Mouse (Mus musculus): ENCODE results near the gene Ccdc148.

The Ccdc148 gene

GRCm38 (mm10) chr2:59178960-59179359 is 18.5 kb upstream of the Ccdc148 start:
- in situ Hi-C loops (cut with MboI, MseI), result no loop called here

DNA sequence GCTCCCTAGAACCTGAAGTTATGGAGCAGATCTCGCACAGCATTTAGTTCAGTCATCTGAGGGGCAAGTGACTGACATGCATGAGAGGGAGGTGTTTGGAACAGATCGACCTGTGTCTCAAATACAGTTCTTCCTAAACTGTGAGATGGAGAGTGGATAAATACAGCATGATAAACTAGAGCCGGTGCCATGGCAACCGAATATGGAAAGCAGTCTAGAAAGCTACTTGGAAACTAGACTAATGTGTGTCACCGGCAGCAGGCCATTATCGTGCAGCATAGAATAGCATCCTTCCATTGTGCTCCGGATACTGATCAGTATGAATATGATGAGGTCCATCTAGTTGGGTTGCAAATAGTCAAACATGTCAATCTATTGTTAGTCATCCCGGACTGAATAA is 17.7 kb upstream of the Ccdc148 start:
- in situ Hi-C loops (cut with MboI, MseI), result no loop called here

DNA sequence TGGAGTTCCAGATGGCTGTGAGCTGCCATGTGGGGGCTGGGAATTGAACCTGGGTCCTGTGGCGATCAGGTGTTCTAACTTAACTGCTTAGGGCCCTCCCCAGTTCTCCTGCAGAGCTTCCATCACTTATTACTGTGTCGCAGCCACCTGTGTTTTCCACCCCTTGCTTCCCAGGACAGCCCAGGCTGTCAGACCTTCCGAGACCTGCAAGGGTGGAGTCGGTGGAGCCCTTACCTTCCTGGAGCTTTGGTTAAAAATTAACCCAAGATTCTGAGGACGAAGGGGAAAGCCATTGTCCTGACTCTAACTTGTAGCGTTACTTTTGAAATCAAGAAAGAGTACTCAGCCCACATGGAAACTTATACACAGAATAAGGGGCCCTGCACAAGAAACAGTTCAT is 15.4 kb upstream of the Ccdc148 start:
- in situ Hi-C loops (cut with MboI, MseI), result no loop called here

DNA sequence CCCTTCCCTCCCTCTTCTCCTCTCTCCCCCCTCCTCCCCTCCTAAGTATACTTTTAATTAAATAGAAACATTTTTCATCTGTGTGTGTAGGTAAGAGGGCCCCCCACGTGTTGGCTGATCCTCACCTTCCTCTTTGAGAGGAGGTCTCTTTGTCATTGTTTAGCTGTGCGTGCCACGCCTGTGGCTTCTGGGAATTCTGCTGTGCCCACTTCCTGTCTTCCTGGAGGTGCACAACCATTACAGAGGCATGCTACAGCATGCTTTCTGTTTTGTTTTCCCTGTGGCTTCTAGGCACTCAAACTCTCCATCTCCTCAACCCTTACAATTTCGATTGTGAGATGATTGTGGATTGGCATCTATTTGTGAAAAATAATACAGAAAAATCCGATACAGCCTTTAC is 11.1 kb upstream of the Ccdc148 start:
- in situ Hi-C loops (cut with MboI, MseI), result no loop called here

GRCm38 (mm10) chr2:59170593-59170992 is 10.1 kb upstream of the Ccdc148 start:
- in situ Hi-C loops (cut with MboI, MseI), result no loop called here

- in situ Hi-C loops (cut with MboI, MseI), result no loop called here
Measured at GRCm38 (mm10) chr2:59170208-59170589, 9.7 kb upstream of the Ccdc148 start.

DNA sequence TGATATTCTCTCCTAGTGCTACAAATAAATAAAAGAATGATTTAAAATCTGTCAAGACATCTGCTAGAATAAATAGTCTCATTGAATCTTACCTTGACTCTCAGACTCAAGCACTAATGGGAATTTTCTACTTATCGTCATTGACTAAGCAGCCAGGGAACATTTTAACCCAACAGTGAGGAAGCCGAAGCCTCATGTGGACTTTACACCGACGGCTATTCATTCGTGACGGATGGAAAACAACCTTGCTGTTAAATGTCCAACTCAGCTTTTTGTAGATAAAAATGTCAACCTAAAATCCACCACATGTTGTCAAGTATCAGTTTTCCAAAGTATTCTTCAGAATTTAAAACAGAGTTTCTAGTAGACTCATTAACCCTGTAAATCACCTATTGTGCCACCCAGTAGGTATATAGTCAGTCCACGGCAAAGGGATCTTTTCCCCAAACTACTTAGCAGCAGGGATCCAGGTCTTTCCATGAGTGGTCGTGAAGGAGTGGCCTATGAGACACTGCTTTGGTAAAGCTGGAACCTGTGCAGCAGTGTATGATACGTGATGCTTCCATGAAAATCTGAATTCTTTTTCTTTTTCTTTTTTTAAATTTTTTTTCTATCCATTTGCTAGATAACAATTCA is 9.2 kb upstream of the Ccdc148 start:
- in situ Hi-C loops (cut with MboI, MseI), result loop anchor here (10.0 kb wide), 1 partner anchor 325 kb away; no protein-coding TSS in a partner anchor

DNA sequence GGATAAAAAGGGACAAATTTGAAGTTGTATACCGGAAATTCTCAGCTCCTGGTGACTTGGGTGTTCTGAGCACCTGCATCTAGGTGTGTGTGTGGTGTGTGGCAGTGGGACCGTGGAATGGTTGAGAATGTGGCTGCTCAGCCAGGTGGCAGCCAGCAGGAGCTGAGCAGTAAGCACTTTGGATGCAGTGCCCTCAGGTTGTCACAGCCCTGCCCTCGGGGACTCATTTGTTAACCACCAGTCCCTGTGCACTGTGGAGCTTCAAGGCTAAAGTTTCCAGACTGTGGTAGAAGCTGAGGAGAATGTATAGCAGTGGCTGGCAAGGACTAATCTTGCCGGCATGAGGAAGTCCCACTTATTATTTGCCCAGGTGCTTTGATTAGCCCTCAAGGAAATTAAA is 7.3 kb upstream of the Ccdc148 start:
- in situ Hi-C loops (cut with MboI, MseI), result loop anchor here (10.0 kb wide), 1 partner anchor 327 kb away; no protein-coding TSS in a partner anchor

GRCm38 (mm10) chr2:59166976-59167375 is 6.5 kb upstream of the Ccdc148 start:
- in situ Hi-C loops (cut with MboI, MseI), result loop anchor here (10.0 kb wide), 1 partner anchor 328 kb away; no protein-coding TSS in a partner anchor

DNA sequence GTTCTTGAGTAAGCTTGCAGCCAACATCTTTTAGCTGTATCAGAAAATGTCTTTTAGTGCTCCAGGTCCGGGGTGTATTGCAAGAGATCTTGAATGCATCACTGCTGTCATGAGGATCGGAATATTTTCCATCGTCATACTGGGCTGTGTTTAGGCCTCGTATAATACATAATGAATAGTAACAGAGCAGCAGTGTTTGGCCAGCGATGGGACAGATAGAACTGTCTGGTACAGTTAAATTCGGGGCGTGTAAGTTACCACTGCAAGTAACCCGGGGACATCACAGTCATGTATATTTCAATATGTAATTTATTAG is 1.8 kb upstream of the Ccdc148 start:
- in situ Hi-C loops (cut with MboI, MseI), result loop anchor here (10.0 kb wide), 1 partner anchor 333 kb away; no protein-coding TSS in a partner anchor

GRCm38 (mm10) chr2:59161441-59162284 is 1.2 kb upstream of the Ccdc148 start:
- in situ Hi-C loops (cut with MboI, MseI), result loop anchor here (10.0 kb wide), 1 partner anchor 333 kb away; no protein-coding TSS in a partner anchor

- in situ Hi-C loops (cut with MboI, MseI), result loop anchor here (10.0 kb wide), 1 partner anchor 334 kb away; no protein-coding TSS in a partner anchor
Measured at GRCm38 (mm10) chr2:59161021-59161440, 548 bp upstream of the Ccdc148 start.

- in situ Hi-C loops (cut with MboI, MseI), result loop anchor here (10.0 kb wide), 2 partner anchors 335 to 975 kb away; no protein-coding TSS in a partner anchor
Measured at GRCm38 (mm10) chr2:59159961-59160604, 400 bp downstream of the Ccdc148 start.

DNA sequence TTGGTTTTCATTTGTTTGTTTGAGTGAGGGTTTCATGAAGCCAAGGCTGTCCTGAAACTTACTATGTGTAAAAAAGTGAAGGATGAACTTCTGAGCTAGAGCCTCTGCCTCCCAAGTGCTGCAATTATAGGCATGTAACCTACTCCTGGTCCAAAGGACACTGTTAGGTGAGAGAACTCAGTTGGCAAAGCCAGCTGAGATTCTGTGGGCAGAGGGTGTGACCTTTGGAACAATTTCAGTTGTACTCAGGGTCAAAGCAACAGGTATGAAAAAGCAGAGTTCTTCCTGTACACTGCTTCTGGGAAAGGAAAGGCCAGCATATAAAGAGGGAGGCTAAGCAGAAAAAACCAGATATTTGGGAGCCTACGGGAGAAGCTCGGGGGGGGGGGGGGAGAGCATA is 2.4 kb downstream of the Ccdc148 start:
- in situ Hi-C loops (cut with MboI, MseI), result loop anchor here (10.0 kb wide), 1 partner anchor 973 kb away; no protein-coding TSS in a partner anchor

DNA sequence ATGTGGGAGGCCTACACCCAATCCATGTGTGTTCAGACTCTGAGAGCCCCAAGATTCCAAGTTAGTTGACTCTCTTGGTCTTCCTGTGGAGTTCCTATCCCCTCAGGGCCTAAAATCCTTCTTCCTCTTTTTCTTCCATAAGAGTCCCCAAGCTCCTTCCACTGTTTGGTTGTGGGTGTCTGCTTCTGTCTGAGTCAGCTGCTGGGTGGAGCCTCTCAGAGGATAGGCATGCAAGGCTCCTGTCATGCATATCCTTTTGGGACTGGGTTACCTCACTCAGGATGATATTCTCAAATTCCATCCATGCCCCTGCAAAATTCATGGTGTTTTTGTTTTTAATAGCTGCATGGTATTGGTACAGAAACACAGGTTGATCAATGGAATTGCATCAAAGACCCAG is 5.1 kb downstream of the Ccdc148 start:
- in situ Hi-C loops (cut with MboI, MseI), result loop anchor here (10.0 kb wide), 1 partner anchor 971 kb away; no protein-coding TSS in a partner anchor

- in situ Hi-C loops (cut with MboI, MseI), result loop anchor here (5.0 kb wide), 1 partner anchor 84 kb away; no protein-coding TSS in a partner anchor
Measured at GRCm38 (mm10) chr2:59131044-59131443, 29.4 kb downstream of the Ccdc148 start.

DNA sequence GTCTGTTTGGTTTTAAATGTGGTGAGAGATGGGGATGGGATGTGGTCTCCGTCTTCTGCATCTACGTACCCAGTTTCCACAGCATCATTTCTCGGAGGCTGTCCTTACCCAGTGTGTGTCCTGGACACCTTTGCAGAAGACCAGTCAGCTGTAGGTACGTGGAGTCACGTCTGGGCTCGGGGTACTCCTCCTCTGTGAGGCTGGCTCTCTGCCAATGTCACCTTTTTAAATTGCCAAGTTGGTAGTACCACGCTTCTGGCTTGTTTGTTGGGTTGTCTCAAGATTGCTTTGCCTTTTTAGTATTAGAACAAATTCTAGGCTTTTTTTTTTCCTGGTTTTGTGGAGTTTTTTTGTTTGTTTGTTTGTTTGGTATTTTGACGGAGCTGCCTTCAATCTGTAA is 30.7 kb downstream of the Ccdc148 start:
- in situ Hi-C loops (cut with MboI, MseI), result loop anchor here (5.0 kb wide), 2 partner anchors 83 to 268 kb away; no protein-coding TSS in a partner anchor

DNA sequence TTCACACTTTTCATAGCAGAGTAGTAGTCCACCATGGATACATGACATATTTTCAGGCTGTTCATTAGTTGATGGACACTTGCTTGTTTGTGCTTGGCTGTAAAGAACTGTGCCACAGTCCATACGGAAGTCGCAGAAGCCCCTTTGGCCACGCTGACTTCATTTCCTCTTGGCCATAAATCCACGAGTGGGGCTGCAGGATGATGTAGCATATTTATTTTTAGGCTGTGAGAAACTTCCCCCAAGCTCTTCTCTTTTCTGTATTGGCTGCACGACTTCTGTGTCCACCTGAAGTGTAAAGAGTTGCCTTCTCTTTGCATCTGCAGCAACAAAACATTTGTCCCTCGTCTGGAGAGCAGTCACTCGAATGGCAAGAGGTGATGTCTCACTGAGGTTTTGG is 31.5 kb downstream of the Ccdc148 start:
- in situ Hi-C loops (cut with MboI, MseI), result loop anchor here (5.0 kb wide), 1 partner anchor 267 kb away; no protein-coding TSS in a partner anchor

GRCm38 (mm10) chr2:59055615-59056145 is 104.8 kb downstream of the Ccdc148 start:
- in situ Hi-C loops (cut with MboI, MseI), result no loop called here

DNA sequence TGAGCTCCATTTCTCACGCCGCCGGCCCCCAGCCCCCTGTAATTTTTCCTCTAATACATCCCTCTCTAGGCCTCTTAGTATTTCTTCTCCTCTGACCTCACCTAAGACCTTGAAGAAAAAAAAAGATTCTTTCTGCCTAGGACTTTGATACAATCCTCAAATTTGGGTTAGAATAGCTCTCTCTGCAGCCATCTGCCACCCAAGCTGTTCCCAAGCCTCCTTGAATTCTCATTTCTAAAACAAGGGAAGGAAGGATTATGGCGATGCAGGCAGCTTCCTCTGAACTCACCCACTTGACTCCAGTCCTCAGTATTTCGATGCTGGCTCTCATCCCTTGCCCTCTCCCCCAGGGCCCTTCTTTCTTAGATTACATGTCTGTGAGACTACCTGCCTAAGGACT is 106.1 kb downstream of the Ccdc148 start:
- in situ Hi-C loops (cut with MboI, MseI), result no loop called here

- in situ Hi-C loops (cut with MboI, MseI), result no loop called here
Measured at GRCm38 (mm10) chr2:59053461-59054039, 106.9 kb downstream of the Ccdc148 start.

All from regulatory T cell (primary cell).